Mouse (Mus musculus): ENCODE data around the gene Ino80d. TPM values are rescaled to one million over a fixed set of nuclear protein-coding genes. Genes with fewer than 3 reads are reported as not detected.

Ino80d gene
- polyA plus RNA-seq, 1 experiment from 2014 or later, result 10.5 TPM

DNA sequence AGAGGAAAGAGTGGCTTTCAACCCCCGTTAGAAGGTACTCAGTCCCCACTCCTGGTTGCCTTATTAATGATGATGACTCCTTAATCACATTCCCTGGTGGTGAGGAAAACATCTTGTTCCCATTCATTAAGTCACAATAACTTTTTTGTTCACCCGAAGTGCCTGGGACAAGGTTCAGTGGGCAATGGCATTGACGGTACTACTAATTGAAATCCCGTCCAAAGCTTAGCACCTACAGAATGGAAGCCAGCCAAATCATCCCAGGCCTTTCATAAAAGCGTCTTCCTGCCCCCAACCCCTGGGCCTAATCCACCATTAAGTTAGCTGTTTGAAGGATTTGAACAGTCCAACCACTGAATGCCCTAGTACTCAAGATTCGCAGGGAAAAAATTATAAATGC is 159.1 kb downstream of the Ino80d start:
- peaks cover 4% of the 10 kb centered on the region; the same call in 1 of the 2 replicates for H3K4me1 ChIP-seq (ENCODE audit: control insufficient read depth, insufficient read depth, low read length)
- ATAC-seq (ENCODE audit: insufficient read depth, low FRiP score), result no peak
- WGBS, result 84% methylated on average over 6 of the region's 6 CpGs
- no peaks in the 10 kb centered on the region for H3K36me3 ChIP-seq (ENCODE audit: control insufficient read depth, insufficient read depth, low read length)
- no peaks in the 10 kb centered on the region for H3K27me3 ChIP-seq (ENCODE audit: control insufficient read depth, insufficient read depth, low read length)
- no peaks in the 10 kb centered on the region for H3K9me3 ChIP-seq (replicated peaks; ENCODE audit: control insufficient read depth, low read length)
- H3K4me2 ChIP-seq (ENCODE audit: low read depth, low read length), result no peak overlapping the region
- H3K4me3 ChIP-seq (replicated peaks; ENCODE audit: low read length), result no peak overlapping the region
- H3K27ac ChIP-seq (ENCODE audit: low read length), result no peak overlapping the region
- no peak overlapping the region for H3K9ac ChIP-seq (ENCODE audit: low read length)

DNA sequence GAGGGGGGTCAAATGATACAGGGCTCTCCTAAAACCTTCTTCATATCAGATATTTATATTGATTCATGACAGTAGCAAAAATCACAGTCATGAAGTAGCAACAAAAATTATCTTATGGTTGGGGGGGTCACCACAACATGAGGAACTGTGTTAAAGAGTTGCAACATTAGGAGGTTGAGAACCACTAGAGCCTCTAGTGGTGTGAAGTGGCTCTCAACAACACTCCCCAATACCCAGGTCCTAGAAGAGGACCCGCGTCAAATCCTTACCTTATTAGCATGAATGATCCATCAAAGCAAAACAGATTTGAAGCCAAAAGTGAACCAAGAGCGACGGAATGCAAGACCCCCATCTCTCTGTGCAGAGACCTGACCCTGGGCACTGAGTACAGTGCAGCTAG is 161.4 kb downstream of the Ino80d start:
- Histone ChIP-seq H3K9ac (ENCODE audit: low read length) (no peak overlapping the region), H3K4me1 (ENCODE audit: control insufficient read depth, insufficient read depth, low read length) (peaks cover 4% of the 10 kb centered on the region; the same call in 1 of the 2 replicates)
- 83% methylated on average over 4 of the region's 4 CpGs for WGBS

GRCm38 (mm10) chr1:62952319-62952718 is 162.1 kb downstream of the Ino80d start:
- no peak for ATAC-seq (ENCODE audit: insufficient read depth, low FRiP score)
- no peaks in the 10 kb centered on the region for H3K9me3 ChIP-seq (replicated peaks; ENCODE audit: control insufficient read depth, low read length)
- WGBS, result 83% methylated on average over 3 of the region's 3 CpGs

More for the DNA sequence above, 161.4 kb downstream of the Ino80d start:
- no peak overlapping the region for H3K4me3 ChIP-seq (replicated peaks; ENCODE audit: low read length)
- no peak for ATAC-seq (ENCODE audit: insufficient read depth, low FRiP score)
- H3K4me2 ChIP-seq (ENCODE audit: low read depth, low read length), result no peak overlapping the region
- H3K36me3 ChIP-seq (ENCODE audit: control insufficient read depth, insufficient read depth, low read length), result no peaks in the 10 kb centered on the region
- H3K27me3 ChIP-seq (ENCODE audit: control insufficient read depth, insufficient read depth, low read length), result no peaks in the 10 kb centered on the region
- H3K9me3 ChIP-seq (replicated peaks; ENCODE audit: control insufficient read depth, low read length), result no peaks in the 10 kb centered on the region
- H3K27ac ChIP-seq (ENCODE audit: low read length), result no peak overlapping the region

GRCm38 (mm10) chr1:62951067-62951809 is 163.2 kb downstream of the Ino80d start:
- no peak overlapping the region for H3K4me3 ChIP-seq (replicated peaks; ENCODE audit: low read length)
- 63% methylated on average over 7 of the region's 7 CpGs for WGBS
- H3K4me1 ChIP-seq (ENCODE audit: control insufficient read depth, insufficient read depth, low read length), result peaks cover 4% of the 10 kb centered on the region; the same call in 1 of the 2 replicates
- H3K27me3 ChIP-seq (ENCODE audit: control insufficient read depth, insufficient read depth, low read length), result no peaks in the 10 kb centered on the region; the same call in 1 of the 2 replicates
- no peak overlapping the region for H3K9ac ChIP-seq (ENCODE audit: low read length)
- no peak for ATAC-seq (ENCODE audit: insufficient read depth, low FRiP score)
- no peaks in the 10 kb centered on the region for H3K36me3 ChIP-seq (ENCODE audit: control insufficient read depth, insufficient read depth, low read length)
- H3K9me3 ChIP-seq (replicated peaks; ENCODE audit: control insufficient read depth, low read length), result no peaks in the 10 kb centered on the region
- no peak overlapping the region for H3K4me2 ChIP-seq (ENCODE audit: low read depth, low read length)
- H3K27ac ChIP-seq (ENCODE audit: low read length), result no peak overlapping the region; the same call in 1 of the 2 replicates

More at GRCm38 (mm10) chr1:62952319-62952718, 162.1 kb downstream of the Ino80d start:
- H3K27me3 ChIP-seq (ENCODE audit: control insufficient read depth, insufficient read depth, low read length), result no peaks in the 10 kb centered on the region
- no peaks in the 10 kb centered on the region for H3K36me3 ChIP-seq (ENCODE audit: control insufficient read depth, insufficient read depth, low read length)
- H3K27ac ChIP-seq (ENCODE audit: low read length), result no peak overlapping the region
- peaks cover 4% of the 10 kb centered on the region; the same call in 1 of the 2 replicates for H3K4me1 ChIP-seq (ENCODE audit: control insufficient read depth, insufficient read depth, low read length)
- no peak overlapping the region for H3K9ac ChIP-seq (ENCODE audit: low read length)
- no peak overlapping the region for H3K4me2 ChIP-seq (ENCODE audit: low read depth, low read length)
- no peak overlapping the region for H3K4me3 ChIP-seq (replicated peaks; ENCODE audit: low read length)

- H3K36me3 ChIP-seq (ENCODE audit: control insufficient read depth, insufficient read depth, low read length), result no peaks in the 10 kb centered on the region
- H3K9ac ChIP-seq (ENCODE audit: low read length), result no peak overlapping the region
- WGBS, result 67% methylated on average over 9 of the region's 9 CpGs
- ATAC-seq (ENCODE audit: insufficient read depth, low FRiP score), result no peak
- no peaks in the 10 kb centered on the region for H3K9me3 ChIP-seq (replicated peaks; ENCODE audit: control insufficient read depth, low read length)
- no peak overlapping the region for H3K4me3 ChIP-seq (replicated peaks; ENCODE audit: low read length)
- H3K27ac ChIP-seq (ENCODE audit: low read length), result no peak overlapping the region; the same call in 1 of the 2 replicates
- no peaks in the 10 kb centered on the region; the same call in 1 of the 2 replicates for H3K27me3 ChIP-seq (ENCODE audit: control insufficient read depth, insufficient read depth, low read length)
- peaks cover 4% of the 10 kb centered on the region; the same call in 1 of the 2 replicates for H3K4me1 ChIP-seq (ENCODE audit: control insufficient read depth, insufficient read depth, low read length)
- no peak overlapping the region for H3K4me2 ChIP-seq (ENCODE audit: low read depth, low read length)
These were observed 163.9 kb downstream of the Ino80d start for GRCm38 (mm10) chr1:62950526-62950925.

GRCm38 (mm10) chr1:62947807-62948206 is 166.7 kb downstream of the Ino80d start:
- no peaks in the 10 kb centered on the region for H3K36me3 ChIP-seq (ENCODE audit: control insufficient read depth, insufficient read depth, low read length)
- no peak for ATAC-seq (ENCODE audit: insufficient read depth, low FRiP score)
- H3K4me3 ChIP-seq (replicated peaks; ENCODE audit: low read length), result no peak overlapping the region
- no peak overlapping the region for H3K4me2 ChIP-seq (ENCODE audit: low read depth, low read length)
- no peak overlapping the region for H3K27ac ChIP-seq (ENCODE audit: low read length)
- no peaks in the 10 kb centered on the region for H3K9me3 ChIP-seq (replicated peaks; ENCODE audit: control insufficient read depth, low read length)
- no peaks in the 10 kb centered on the region; the same call in 1 of the 2 replicates for H3K27me3 ChIP-seq (ENCODE audit: control insufficient read depth, insufficient read depth, low read length)
- H3K4me1 ChIP-seq (ENCODE audit: control insufficient read depth, insufficient read depth, low read length), result peaks cover 4% of the 10 kb centered on the region; the same call in 1 of the 2 replicates
- H3K9ac ChIP-seq (ENCODE audit: low read length), result no peak overlapping the region

DNA sequence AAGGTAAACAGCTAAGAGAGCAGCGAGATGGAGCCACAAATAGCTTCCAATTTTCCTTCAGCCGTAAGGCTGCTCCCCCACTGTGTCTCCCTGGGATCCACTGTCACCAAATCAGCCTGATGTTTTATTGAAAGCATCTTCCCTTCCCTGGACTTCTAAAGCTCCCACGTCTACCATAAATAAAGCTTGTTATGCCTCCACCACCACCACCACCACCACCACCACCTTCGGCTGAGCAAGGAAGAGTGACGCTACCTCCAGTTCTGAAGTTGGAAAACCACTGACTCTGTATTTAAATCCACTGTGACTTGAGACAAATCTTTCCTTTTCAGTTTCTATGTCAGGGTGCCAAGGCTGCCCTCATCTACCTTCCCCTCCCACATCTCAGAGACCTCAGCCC is 167.5 kb downstream of the Ino80d start:
- Histone ChIP-seq H3K4me1 (ENCODE audit: control insufficient read depth, insufficient read depth, low read length) (peaks cover 4% of the 10 kb centered on the region; the same call in 1 of the 2 replicates), H3K27ac (ENCODE audit: low read length) (no peak overlapping the region), H3K4me2 (ENCODE audit: low read depth, low read length) (no peak overlapping the region), H3K9ac (ENCODE audit: low read length) (no peak overlapping the region), H3K27me3 (ENCODE audit: control insufficient read depth, insufficient read depth, low read length) (no peaks in the 10 kb centered on the region; the same call in 1 of the 2 replicates), H3K9me3 (replicated peaks; ENCODE audit: control insufficient read depth, low read length) (no peaks in the 10 kb centered on the region), H3K4me3 (replicated peaks; ENCODE audit: low read length) (no peak overlapping the region), H3K36me3 (ENCODE audit: control insufficient read depth, insufficient read depth, low read length) (no peaks in the 10 kb centered on the region)
- 68% methylated on average over 5 of the region's 5 CpGs for WGBS
- ATAC-seq (ENCODE audit: insufficient read depth, low FRiP score), result no peak

DNA sequence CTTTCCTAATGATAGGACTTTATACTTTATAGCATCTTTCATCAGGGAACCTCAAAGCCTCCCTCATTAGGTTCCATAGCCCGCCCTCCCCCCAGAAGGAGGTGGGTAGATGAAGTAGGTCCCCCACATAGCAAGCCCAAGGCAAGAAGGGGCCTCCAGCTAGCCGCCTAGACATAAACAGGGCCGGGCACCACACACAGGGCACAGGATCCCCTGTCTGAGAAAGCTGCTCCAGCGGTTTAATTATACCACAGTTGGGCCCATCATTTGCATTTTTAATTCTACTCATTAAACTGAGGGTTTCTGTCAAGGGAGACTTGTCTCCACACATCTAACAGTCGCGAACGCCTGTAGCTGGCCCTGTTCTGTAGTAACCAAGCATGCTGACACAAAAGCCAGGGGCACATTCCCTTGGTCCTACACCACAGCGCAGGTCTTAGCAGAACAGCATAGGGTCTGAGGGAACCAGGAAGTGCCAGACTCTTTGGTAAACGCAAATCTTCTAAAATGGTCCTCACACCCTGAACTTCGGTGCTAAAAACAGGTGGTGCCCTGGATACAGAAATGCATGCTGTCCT is 179.6 kb downstream of the Ino80d start:
- no peaks in the 10 kb centered on the region for H3K9me3 ChIP-seq (replicated peaks; ENCODE audit: control insufficient read depth, low read length)
- 81% methylated on average over 10 of the region's 10 CpGs for WGBS

DNA sequence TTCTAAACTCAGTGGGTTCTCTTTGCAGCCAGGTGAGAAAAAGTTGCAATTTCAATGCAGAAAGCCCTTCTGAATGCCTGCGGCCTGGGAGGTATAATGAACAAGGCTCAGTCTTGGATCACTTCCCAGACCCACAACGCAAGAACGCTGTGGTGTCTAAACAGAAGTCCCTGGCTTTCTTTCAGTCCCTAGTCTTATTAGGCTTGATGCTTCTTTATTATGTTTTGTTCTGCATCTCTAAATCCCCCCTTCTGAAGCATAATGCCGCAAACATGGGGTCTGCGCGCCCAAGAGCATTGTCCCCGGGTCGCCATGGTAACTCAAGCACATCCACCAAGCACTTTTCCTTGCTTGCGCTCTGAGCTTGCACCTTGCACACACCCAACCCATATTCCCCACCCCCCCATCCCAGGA is 180.4 kb downstream of the Ino80d start:
- no peak overlapping the region for H3K4me2 ChIP-seq (ENCODE audit: low read depth, low read length)
- H3K36me3 ChIP-seq (ENCODE audit: control insufficient read depth, insufficient read depth, low read length), result no peaks in the 10 kb centered on the region
- H3K4me1 ChIP-seq (ENCODE audit: control insufficient read depth, insufficient read depth, low read length), result 0 out of 2 replicates have a peak, but pooled peaks cover 5% of the 10 kb centered on the region
- ATAC-seq (ENCODE audit: insufficient read depth, low FRiP score), result 0 out of 2 replicates have a peak, but pooled peaks have one; percentile 13
- H3K27ac ChIP-seq (ENCODE audit: low read length), result 0 out of 2 replicates have a peak overlapping the region, but pooled peaks have one; percentile 2
- no peak overlapping the region for H3K4me3 ChIP-seq (replicated peaks; ENCODE audit: low read length)
- H3K9me3 ChIP-seq (replicated peaks; ENCODE audit: control insufficient read depth, low read length), result no peaks in the 10 kb centered on the region
- WGBS, result 68% methylated on average over 9 of the region's 9 CpGs
- H3K9ac ChIP-seq (ENCODE audit: low read length), result no peak overlapping the region
- H3K27me3 ChIP-seq (ENCODE audit: control insufficient read depth, insufficient read depth, low read length), result no peaks in the 10 kb centered on the region

More for the DNA sequence above, 179.6 kb downstream of the Ino80d start:
- no peaks in the 10 kb centered on the region for H3K27me3 ChIP-seq (ENCODE audit: control insufficient read depth, insufficient read depth, low read length)
- H3K36me3 ChIP-seq (ENCODE audit: control insufficient read depth, insufficient read depth, low read length), result no peaks in the 10 kb centered on the region
- H3K4me1 ChIP-seq (ENCODE audit: control insufficient read depth, insufficient read depth, low read length), result 0 out of 2 replicates have a peak, but pooled peaks cover 5% of the 10 kb centered on the region
- ATAC-seq (ENCODE audit: insufficient read depth, low FRiP score), result no peak
- no peak overlapping the region for H3K4me2 ChIP-seq (ENCODE audit: low read depth, low read length)
- no peak overlapping the region for H3K4me3 ChIP-seq (replicated peaks; ENCODE audit: low read length)
- H3K9ac ChIP-seq (ENCODE audit: low read length), result no peak overlapping the region
- no peak overlapping the region for H3K27ac ChIP-seq (ENCODE audit: low read length)

Data from stomach, embryonic 16.5 days (tissue).